Comparison of ENCODE assay signal across 8 mouse cellular contexts in genomic region chr4:150374651-150375447, GRCm38 (mm10).
DNase-seq lines count a peak whose midpoint lies in the region; ATAC-seq lines count a peak whose summit lies in the region.

No protein-coding gene starts in this region.

- H3K4me1 ChIP-seq in neural tube, embryonic 15.5 days = peaks cover 68% of the 10 kb centered on the region

- no peaks in the 10 kb centered on the region for H3K36me3 ChIP-seq in neural tube, embryonic 15.5 days

- H3K4me3 ChIP-seq in neural tube, embryonic 15.5 days (replicated peaks) = no peak overlapping the region; the same call in 1 of the 2 replicates

- no peaks in the 10 kb centered on the region for H3K27me3 ChIP-seq in neural tube, embryonic 15.5 days (replicated peaks)

- 18% methylated on average over 9 of the region's 9 CpGs for WGBS in neural tube, embryonic 15.5 days

- no peak overlapping the region for H3K9ac ChIP-seq in neural tube, embryonic 15.5 days (replicated peaks)

- no peak for ATAC-seq in neural tube, embryonic 15.5 days (ENCODE audit: low FRiP score)

- 0 out of 2 replicates have a peak overlapping the region, but pooled peaks have one; percentile 58 for H3K27ac ChIP-seq in neural tube, embryonic 15.5 days (replicated peaks)

- DNase-seq in embryo, embryonic 10.5 days (ENCODE audit: low spot score) = peak; percentile 28
- DNase-seq in embryo, embryonic 10 days (ENCODE audit: low spot score) = no peak
- DNase-seq in lung, postnatal 36 days = peak; percentile 22
- no peak for DNase-seq in lung, postnatal 14 days
- peak; percentile 31 to 43 for DNase-seq in kidney, postnatal 25 days
- DNase-seq in urinary bladder, postnatal 10 days (ENCODE audit: low spot score) = no peak
- DNase-seq in thymus, postnatal 10 days (ENCODE audit: low spot score in 2 of 2) = no peak

- H3K4me2 ChIP-seq in neural tube, embryonic 15.5 days = peak overlapping the region; percentile 92

- H3K9me3 ChIP-seq in neural tube, embryonic 15.5 days (replicated peaks) = no peaks in the 10 kb centered on the region

Comparison
In these comparisons a context has a peak if more than half of its experiments do, and no peak if none do; other contexts are left out.
1. DNase-seq: peak in embryo, embryonic 10.5 days (single experiment), lung, postnatal 36 days (single experiment) and kidney, postnatal 25 days (2 of 2); none in embryo, embryonic 10 days (single experiment), lung, postnatal 14 days (single experiment), urinary bladder, postnatal 10 days (single experiment) and thymus, postnatal 10 days (0 of 2).